Mouse (Mus musculus) lung, postnatal 0 days (tissue): ENCODE measurements around the gene Ccm2. TPM values are rescaled to one million over a fixed set of nuclear protein-coding genes. Genes with fewer than 3 reads are reported as not detected.

Experiments
- ATAC-seq: fragments of 200-750 bp; cut with Nextera tagmentation; 2 replicates; pipeline ENCODE4 v1.8.0; 2017; ENCODE audit warnings: moderate library complexity
- DNase-seq: peaks from one replicate; pipeline ENCODE4 v3.0.0-alpha.2; 2016; ENCODE audit warnings: low spot score
- H3K27ac ChIP-seq: fragments of 300-500 bp; sonication (generic); 2 replicates; pipeline ENCODE4 v1.5.1; 2014; ENCODE audit warnings: antibody characterized with exemption, mild to moderate bottlenecking, low read length, mixed read lengths
- H3K27me3 ChIP-seq: fragments of 300-500 bp; sonication (generic); replicated peaks from 2 replicates; pipeline ENCODE4 v1.6.1; 2014; ENCODE audit warnings: low read length, mixed read lengths; ENCODE audit not compliant: insufficient read depth
- H3K36me3 ChIP-seq: fragments of 300-500 bp; sonication (generic); 2 replicates; pipeline ENCODE4 v1.6.1; 2014; ENCODE audit warnings: low read length, mixed read lengths; ENCODE audit not compliant: insufficient read depth
- H3K4me1 ChIP-seq: fragments of 300-500 bp; sonication (generic); 2 replicates; pipeline ENCODE4 v1.6.1; 2014; ENCODE audit warnings: antibody characterized with exemption, low read depth, low read length, mixed read lengths; ENCODE audit not compliant: insufficient read depth
- H3K4me2 ChIP-seq: fragments of 300-500 bp; sonication (generic); replicated peaks from 2 replicates; pipeline ENCODE4 v1.6.1; 2014; ENCODE audit warnings: low read depth, mild to moderate bottlenecking, low read length, moderate library complexity, mixed read lengths
- H3K4me3 ChIP-seq: fragments of 300-500 bp; sonication (generic); 2 replicates; pipeline ENCODE4 v1.5.1; 2014; ENCODE audit warnings: low read depth, low read length
- H3K9ac ChIP-seq: fragments of 300-500 bp; sonication (generic); replicated peaks from 2 replicates; pipeline ENCODE4 v1.6.1; 2014; ENCODE audit warnings: low read depth, mild to moderate bottlenecking
- H3K9me3 ChIP-seq: fragments of 300-500 bp; sonication (generic); 2 replicates; pipeline ENCODE4 v1.6.1; 2016; ENCODE audit warnings: low read length, mixed read lengths
- CTCF ChIP-seq: IDR thresholded peaks from 2 replicates; pipeline ENCODE4 v1.5.1; 2016; ENCODE audit warnings: antibody characterized with exemption, mild to moderate bottlenecking
- EP300 ChIP-seq: IDR thresholded peaks from 2 replicates; pipeline ENCODE4 v1.6.1; 2016; ENCODE audit warnings: antibody characterized with exemption, mild to moderate bottlenecking, control low read depth
- WGBS: fragments of 180-500 bp; shearing (Covaris S2); extraction: QIAGEN DNeasy Blood & Tissue Kit; methylation state at CpG from one replicate; pipeline ENCODE4 v1.1.7; 2014; 5-methylcytosine and 5-hydroxymethylcytosine counted together
- polyA plus RNA-seq: library from polyadenylated mRNA; unstranded; fragments of >200 nt; fragmentation: Nextera tagmentation; extraction: Ambion mirVana; gene quantifications from 2 replicates; pipeline ENCODE4 v1.2.1, GENCODE M21; 2015

Gene Ccm2
- polyA plus RNA-seq, 1 experiment from 2014 or later, result 62.4 TPM

DNA sequence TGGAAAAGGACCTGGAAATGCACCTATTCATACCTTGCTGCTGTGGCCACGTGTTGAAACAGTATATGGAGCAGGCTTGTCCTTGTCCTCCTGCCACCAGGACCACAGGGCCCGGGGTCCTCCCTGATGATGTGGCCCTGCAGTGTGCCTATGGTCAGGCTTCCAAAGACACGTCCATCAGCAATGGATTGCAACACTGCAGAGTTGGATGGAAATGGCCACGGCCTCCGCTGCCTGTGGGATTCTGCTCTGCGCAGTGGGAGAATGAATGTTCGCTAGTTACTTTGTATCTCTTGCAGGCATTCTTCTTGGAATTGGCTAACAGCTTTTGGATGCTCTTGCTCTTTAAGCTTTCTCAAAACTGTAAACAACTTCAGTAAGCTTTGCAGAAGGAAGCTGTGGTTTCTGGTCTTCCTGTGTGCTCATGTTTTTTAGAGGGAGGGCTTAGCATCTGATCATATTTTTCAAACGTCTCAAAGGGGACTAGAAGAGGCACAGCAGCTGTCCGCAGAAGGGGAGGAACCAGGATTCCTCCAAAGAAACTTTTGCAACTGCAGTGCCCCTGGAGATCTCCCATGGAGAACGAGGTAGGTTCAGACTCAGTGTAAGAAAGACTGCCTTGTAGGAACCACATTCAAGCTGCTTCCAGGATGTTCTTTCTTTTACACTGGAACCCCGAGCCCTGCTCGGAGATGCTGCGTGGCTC is 14.1 kb downstream of the Ccm2 start:
- H3K4me3 ChIP-seq, result no peak overlapping the region
- 71% methylated on average over 13 of the region's 13 CpGs for WGBS
- DNase-seq, result peak; percentile 64

DNA sequence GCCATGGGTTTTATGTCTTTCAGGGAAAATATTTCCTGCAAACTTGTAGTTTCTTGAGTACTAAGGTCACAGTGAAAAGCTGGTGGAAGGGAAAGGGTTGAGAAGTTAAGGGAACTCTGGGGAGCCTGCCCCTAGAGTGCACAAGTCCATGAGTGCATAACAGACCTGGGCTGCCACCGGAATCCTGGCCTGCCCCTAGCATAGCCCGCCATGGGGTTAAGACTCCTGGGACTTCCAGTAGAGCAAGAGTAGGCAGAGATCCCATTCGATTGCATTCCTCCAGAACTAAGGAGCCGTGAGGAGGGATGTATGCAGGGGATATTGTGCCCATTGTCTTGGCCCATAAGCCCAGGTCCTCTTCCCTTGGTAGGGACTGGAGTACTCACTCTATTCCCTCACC is 14.8 kb downstream of the Ccm2 start:
- no peak overlapping the region for H3K4me3 ChIP-seq
- ATAC-seq (no peak), DNase-seq (no peak)
- peak overlapping the region; percentile 66 for H3K27ac ChIP-seq
- no peak for TF ChIP-seq CTCF
- TF ChIP-seq EP300, result no peak
- no peak overlapping the region for H3K9ac ChIP-seq
- no peaks in the 10 kb centered on the region; the same call in 1 of the 2 replicates for H3K36me3 ChIP-seq
- 0 out of 2 replicates have a peak overlapping the region, but pooled peaks have one; percentile 8 for H3K4me2 ChIP-seq
- WGBS, result 76% methylated on average over 4 of the region's 4 CpGs
- no peaks in the 10 kb centered on the region for H3K27me3 ChIP-seq
- no peaks in the 10 kb centered on the region for H3K4me1 ChIP-seq
- no peaks in the 10 kb centered on the region for H3K9me3 ChIP-seq

More for the DNA sequence above, 14.1 kb downstream of the Ccm2 start:
- Histone ChIP-seq H3K9me3 (no peaks in the 10 kb centered on the region), H3K36me3 (no peaks in the 10 kb centered on the region; the same call in 1 of the 2 replicates), H3K27ac (peak overlapping the region; percentile 66), H3K9ac (no peak overlapping the region), H3K4me1 (no peaks in the 10 kb centered on the region), H3K4me2 (peak overlapping the region; percentile 17; the same call in 1 of the 2 replicates), H3K27me3 (no peaks in the 10 kb centered on the region)
- no peak for TF ChIP-seq EP300
- no peak for TF ChIP-seq CTCF
- peak; percentile 60 for ATAC-seq

DNA sequence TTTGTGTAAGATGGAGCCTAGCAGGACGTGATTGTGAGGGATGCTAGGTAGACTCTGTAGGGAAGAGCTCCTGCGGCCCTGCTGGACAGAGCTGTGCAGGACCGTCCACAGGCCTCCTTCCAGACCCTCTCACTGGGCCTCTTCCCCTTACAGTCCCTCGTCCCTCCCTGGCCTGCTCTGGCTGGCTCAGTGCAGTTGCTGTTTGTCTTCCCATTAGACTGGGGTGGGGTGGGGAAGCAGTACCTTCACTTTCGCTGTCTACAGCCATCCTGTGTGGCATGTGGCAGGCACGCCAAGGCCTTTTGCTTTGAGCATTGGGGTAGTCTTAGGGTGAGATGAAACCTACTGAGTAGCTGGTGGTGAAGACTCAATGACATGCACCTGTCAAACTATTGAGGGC is 15.7 kb downstream of the Ccm2 start:
- no peak overlapping the region for H3K27ac ChIP-seq
- ATAC-seq (0 out of 2 replicates have a peak, but pooled peaks have one; percentile 25), DNase-seq (peak; percentile 7)
- H3K4me1 ChIP-seq, result no peaks in the 10 kb centered on the region
- WGBS, result 81% methylated on average over 6 of the region's 6 CpGs
- no peaks in the 10 kb centered on the region for H3K9me3 ChIP-seq
- H3K27me3 ChIP-seq, result no peaks in the 10 kb centered on the region
- no peak for TF ChIP-seq CTCF
- no peak for TF ChIP-seq EP300
- no peak overlapping the region for H3K4me3 ChIP-seq
- no peaks in the 10 kb centered on the region; the same call in 1 of the 2 replicates for H3K36me3 ChIP-seq
- H3K9ac ChIP-seq, result no peak overlapping the region
- H3K4me2 ChIP-seq, result no peak overlapping the region

DNA sequence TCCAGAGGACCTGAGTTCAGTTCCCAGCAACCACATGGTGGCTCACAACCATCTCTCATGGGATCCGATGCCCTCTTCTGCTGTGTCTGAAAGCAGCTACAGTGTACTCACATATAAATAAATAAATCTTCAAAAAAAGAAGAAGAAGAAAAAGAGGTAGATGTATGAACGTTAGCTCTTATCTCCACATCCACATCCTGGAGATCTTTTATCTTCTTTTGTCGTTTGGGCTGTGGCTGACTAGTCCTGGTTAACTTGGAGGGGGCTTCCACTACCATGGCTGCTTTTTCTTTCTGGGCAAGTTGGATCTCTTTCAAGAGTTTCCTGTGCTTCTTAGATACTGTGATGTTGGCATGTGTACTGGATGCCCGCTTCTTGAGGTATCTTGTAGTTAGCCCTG is 16.5 kb downstream of the Ccm2 start:
- Histone ChIP-seq H3K9me3 (no peaks in the 10 kb centered on the region), H3K36me3 (no peaks in the 10 kb centered on the region; the same call in 1 of the 2 replicates), H3K4me1 (no peaks in the 10 kb centered on the region), H3K4me3 (no peak overlapping the region), H3K9ac (no peak overlapping the region), H3K27me3 (no peaks in the 10 kb centered on the region), H3K4me2 (no peak overlapping the region), H3K27ac (no peak overlapping the region)
- WGBS, result 74% methylated on average over 4 of the region's 4 CpGs
- DNase-seq (no peak), ATAC-seq (no peak)
- TF ChIP-seq EP300 (no peak), CTCF (no peak)

DNA sequence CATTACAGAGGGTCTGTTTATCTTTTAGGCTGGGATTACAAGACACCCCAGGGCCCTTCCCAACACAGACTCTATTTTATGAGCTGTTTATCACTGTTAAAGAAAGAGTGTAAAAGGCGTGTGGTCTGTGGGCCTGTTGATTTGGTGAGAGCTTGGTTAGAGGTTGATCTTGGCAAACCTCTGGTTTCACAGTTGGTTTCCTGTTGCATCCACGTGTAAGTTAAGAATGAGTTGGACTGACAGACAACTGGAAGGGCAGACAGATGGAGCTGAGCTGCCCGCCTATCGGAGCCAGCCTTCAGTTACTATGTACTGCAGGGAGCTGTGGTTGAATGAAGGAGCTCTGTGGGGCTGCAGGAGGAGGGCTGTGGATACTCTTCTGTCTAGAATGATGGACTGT is 19.8 kb downstream of the Ccm2 start:
- Histone ChIP-seq H3K4me1 (peaks cover 4% of the 10 kb centered on the region; the same call in 1 of the 2 replicates), H3K36me3 (no peaks in the 10 kb centered on the region), H3K27ac (no peak overlapping the region), H3K9me3 (no peaks in the 10 kb centered on the region), H3K9ac (no peak overlapping the region), H3K4me3 (no peak overlapping the region), H3K27me3 (no peaks in the 10 kb centered on the region), H3K4me2 (no peak overlapping the region)
- TF ChIP-seq CTCF, result no peak
- no peak for TF ChIP-seq EP300
- ATAC-seq (no peak), DNase-seq (no peak)
- WGBS, result 71% methylated on average over 4 of the region's 4 CpGs

DNA sequence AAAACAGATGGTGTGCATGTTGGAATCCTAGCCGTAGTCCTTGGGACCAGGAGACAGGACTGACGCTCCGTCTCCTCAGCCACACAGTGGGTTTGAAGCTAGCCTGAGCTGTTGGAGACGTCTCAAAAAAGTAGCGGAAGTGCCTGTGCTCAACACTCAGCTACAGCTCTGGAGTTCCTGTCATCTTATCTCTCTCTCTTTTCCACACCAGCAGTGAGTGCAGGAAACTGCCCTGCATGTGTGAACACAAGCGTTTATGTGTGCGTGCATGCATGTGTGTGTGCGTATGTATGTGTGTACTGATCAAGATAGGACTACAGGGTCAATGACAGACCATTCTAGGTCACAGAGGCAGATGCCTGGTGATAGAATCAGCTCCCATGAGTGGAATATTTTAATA is 21.3 kb downstream of the Ccm2 start:
- Histone ChIP-seq H3K4me2 (no peak overlapping the region), H3K9ac (no peak overlapping the region), H3K27me3 (no peaks in the 10 kb centered on the region), H3K27ac (no peak overlapping the region), H3K9me3 (no peaks in the 10 kb centered on the region), H3K4me3 (no peak overlapping the region), H3K4me1 (peaks cover 4% of the 10 kb centered on the region; the same call in 1 of the 2 replicates), H3K36me3 (no peaks in the 10 kb centered on the region)
- TF ChIP-seq CTCF, result no peak
- TF ChIP-seq EP300, result no peak
- 60% methylated on average over 8 of the region's 8 CpGs for WGBS
- ATAC-seq (no peak), DNase-seq (no peak)
